Mouse (Mus musculus): ENCODE results near the gene Ceacam10. TPM values are rescaled to one million over a fixed set of nuclear protein-coding genes. Genes with fewer than 3 reads are reported as not detected.

Ceacam10 gene
- total and polyA plus RNA-seq, 3 experiments = 0.19 TPM; not detected in 2

- Histone ChIP-seq H3K9ac (ENCODE audit: control insufficient read depth, low read depth, low read length, poor library complexity, severe bottlenecking) (no peak overlapping the region), H3K36me3 (ENCODE audit: control insufficient read depth in 1 of 2, insufficient read depth in 2 of 2, low read length in 2 of 2) (no peaks in the 10 kb centered on the region), H3K79me2 (ENCODE audit: control insufficient read depth, insufficient read depth, low read length, poor library complexity) (no peaks in the 10 kb centered on the region), H3K9me3 (replicated peaks; ENCODE audit: insufficient read depth, low read length) (no peaks in the 10 kb centered on the region), H3K4me3 (ENCODE audit: control insufficient read depth in 1 of 2, insufficient read depth in 1 of 2, low read depth in 2 of 2, low read length in 2 of 2) (no peak overlapping the region), H3K27me3 (ENCODE audit: control insufficient read depth in 1 of 2, insufficient read depth in 2 of 2, low read length in 2 of 2) (peaks cover 2 to 4% of the 10 kb centered on the region in 2 experiments; a peak in 2 of 4 replicates), H3K4me1 (ENCODE audit: control insufficient read depth in 1 of 2, insufficient read depth in 2 of 2, low read length in 2 of 2) (no peaks in the 10 kb centered on the region), H3K27ac (ENCODE audit: control insufficient read depth, low read depth, low read length) (no peak overlapping the region)
- TF ChIP-seq RAD21 (IDR thresholded peaks at IDR 0.05; ENCODE audit: low read depth, low read length) (no peak), RCOR1 (IDR thresholded peaks at IDR 0.05; ENCODE audit: low read depth, low read length) (no peak), POLR2AphosphoS5 (IDR thresholded peaks at IDR 0.05; ENCODE audit: borderline replicate concordance, low read depth, low read length) (no peak), USF2 (IDR thresholded peaks at IDR 0.05; ENCODE audit: borderline replicate concordance in 1 of 2, insufficient read depth in 1 of 2, low read depth in 1 of 2, low read length in 2 of 2) (no peak), CHD1 (IDR thresholded peaks at IDR 0.05; ENCODE audit: low read depth, low read length) (no peak), ZNF384 (IDR thresholded peaks at IDR 0.05; ENCODE audit: low read depth, low read length) (no peak), MAX (IDR thresholded peaks at IDR 0.05; ENCODE audit: low read length) (no peak), ELF1 (IDR thresholded peaks at IDR 0.05; ENCODE audit: low read depth, low read length) (no peak)
- no peak for DNase-seq (ENCODE audit: low read depth, low spot score)
Observed at GRCm38 (mm10) chr7:24809041-24809440, 32.0 kb downstream of the Ceacam10 start.

- Histone ChIP-seq H3K4me3 (ENCODE audit: control insufficient read depth in 1 of 2, insufficient read depth in 1 of 2, low read depth in 2 of 2, low read length in 2 of 2) (no peak overlapping the region), H3K79me2 (ENCODE audit: control insufficient read depth, insufficient read depth, low read length, poor library complexity) (no peaks in the 10 kb centered on the region)
Observed at GRCm38 (mm10) chr7:24817502-24817901, 40.5 kb downstream of the Ceacam10 start.

More at GRCm38 (mm10) chr7:24817502-24817901, 40.5 kb downstream of the Ceacam10 start:
- Histone ChIP-seq H3K4me1 (ENCODE audit: control insufficient read depth in 1 of 2, insufficient read depth in 2 of 2, low read length in 2 of 2) (no peaks in the 10 kb centered on the region), H3K36me3 (ENCODE audit: control insufficient read depth in 1 of 2, insufficient read depth in 2 of 2, low read length in 2 of 2) (no peaks in the 10 kb centered on the region), H3K27me3 (ENCODE audit: control insufficient read depth in 1 of 2, insufficient read depth in 2 of 2, low read length in 2 of 2) (no peaks in the 10 kb centered on the region), H3K9me3 (replicated peaks; ENCODE audit: insufficient read depth, low read length) (no peaks in the 10 kb centered on the region), H3K27ac (ENCODE audit: control insufficient read depth, low read depth, low read length) (no peak overlapping the region), H3K9ac (ENCODE audit: control insufficient read depth, low read depth, low read length, poor library complexity, severe bottlenecking) (no peak overlapping the region)
- peak; percentile 76 for DNase-seq (ENCODE audit: low read depth, low spot score)
- TF ChIP-seq BHLHE40 (IDR thresholded peaks at IDR 0.05; ENCODE audit: borderline replicate concordance, low read depth, low read length) (peak; percentile 67; the same call in 1 of the 2 replicates), GATA1 (IDR thresholded peaks at IDR 0.05; ENCODE audit: low read depth, low read length) (peak; percentile 24; the same call in 1 of the 2 replicates), SIN3A (IDR thresholded peaks at IDR 0.05; ENCODE audit: low read length) (no peak), USF1 (IDR thresholded peaks at IDR 0.05; ENCODE audit: low read depth, low read length) (0 out of 2 replicates have a peak, but pooled peaks have one; percentile 22), USF2 (IDR thresholded peaks at IDR 0.05; ENCODE audit: borderline replicate concordance in 1 of 2, insufficient read depth in 1 of 2, low read depth in 1 of 2, low read length in 2 of 2) (no peak), HCFC1 (IDR thresholded peaks at IDR 0.05; ENCODE audit: low read depth, low read length) (no peak), SMC3 (IDR thresholded peaks at IDR 0.05; ENCODE audit: low read depth, low read length) (peak; percentile 91), GABPA (IDR thresholded peaks at IDR 0.05; ENCODE audit: low read depth, low read length) (no peak), ZNF384 (IDR thresholded peaks at IDR 0.05; ENCODE audit: low read depth, low read length) (no peak), MEF2A (IDR thresholded peaks at IDR 0.05; ENCODE audit: extremely low read depth, insufficient replicate concordance, low read depth, low read length, poor library complexity, severe bottlenecking) (no peak), CHD2 (IDR thresholded peaks at IDR 0.05; ENCODE audit: low read length) (no peak), ETS1 (IDR thresholded peaks at IDR 0.05; ENCODE audit: low read depth, low read length) (no peak), KAT2A (conservative IDR thresholded peaks at IDR 0.05; ENCODE audit: low read depth, low read length) (no peak), RCOR1 (IDR thresholded peaks at IDR 0.05; ENCODE audit: low read depth, low read length) (no peak), MAFK (IDR thresholded peaks at IDR 0.05; ENCODE audit: borderline replicate concordance, low read depth, low read length) (no peak), CTCF (IDR thresholded peaks at IDR 0.05 in 2 of 3, conservative IDR thresholded peaks at IDR 0.05 in 1 of 3; ENCODE audit: control insufficient read depth in 1 of 3, insufficient read depth in 1 of 3, low read depth in 2 of 3, low read length in 3 of 3, poor library complexity in 1 of 3, severe bottlenecking in 1 of 3) (peak; percentile 89 to 97 (median 95)), JUND (IDR thresholded peaks at IDR 0.05; ENCODE audit: low read depth, low read length) (no peak), ZC3H11A (IDR thresholded peaks at IDR 0.05; ENCODE audit: low read depth, low read length) (peak; percentile 87), ZMIZ1 (IDR thresholded peaks at IDR 0.05; ENCODE audit: low read depth, low read length) (no peak), EP300 (IDR thresholded peaks at IDR 0.05; ENCODE audit: low read depth in 1 of 2, low read length in 2 of 2) (no peak), ELF1 (IDR thresholded peaks at IDR 0.05; ENCODE audit: low read depth, low read length) (no peak), MYC (IDR thresholded peaks at IDR 0.05; ENCODE audit: low read depth, low read length) (no peak), RAD21 (IDR thresholded peaks at IDR 0.05; ENCODE audit: low read depth, low read length) (peak; percentile 95)
